Mouse (Mus musculus) embryonic facial prominence, embryonic 11.5 days (tissue): ENCODE measurements around the gene Rpain. TPM values are rescaled to one million over a fixed set of nuclear protein-coding genes. Genes with fewer than 3 reads are reported as not detected.

ENCODE experiments used
- ATAC-seq: fragments of 200-750 bp; cut with Nextera tagmentation; replicated peaks from 2 replicates; pipeline ENCODE4 v1.8.0; 2017; ENCODE audit warnings: low read depth; ENCODE audit not compliant: insufficient number of reproducible peaks, low FRiP score, low TSS enrichment
- DNase-seq: peaks from one replicate; pipeline ENCODE4 v3.0.0-alpha.2; 2015; ENCODE audit warnings: low spot score
- H3K27ac ChIP-seq: fragments of 300-500 bp; sonication (generic); replicated peaks from 2 replicates; pipeline ENCODE4 v1.5.1; 2014; ENCODE audit warnings: mild to moderate bottlenecking, low read depth, low read length, control low read depth
- H3K27me3 ChIP-seq: fragments of 300-500 bp; sonication (generic); 2 replicates; pipeline ENCODE4 v1.6.1; 2014; ENCODE audit warnings: mild to moderate bottlenecking, low read length, moderate library complexity, mixed read lengths; ENCODE audit not compliant: control insufficient read depth, insufficient read depth
- H3K36me3 ChIP-seq: fragments of 300-500 bp; sonication (generic); replicated peaks from 2 replicates; pipeline ENCODE4 v1.6.1; 2014; ENCODE audit warnings: low read depth, mild to moderate bottlenecking, low read length, moderate library complexity, mixed read lengths; ENCODE audit not compliant: control insufficient read depth, insufficient read depth
- H3K4me1 ChIP-seq: fragments of 300-500 bp; sonication (generic); 2 replicates; pipeline ENCODE4 v1.6.1; 2014; ENCODE audit warnings: low read length, mixed read lengths; ENCODE audit not compliant: control insufficient read depth, insufficient read depth
- H3K4me2 ChIP-seq: fragments of 300-500 bp; sonication (generic); 2 replicates; pipeline ENCODE4 v1.6.1; 2014; ENCODE audit warnings: low read depth, mild to moderate bottlenecking, control low read depth, low read length, moderate library complexity
- H3K4me3 ChIP-seq: fragments of 300-500 bp; sonication (generic); 2 replicates; pipeline ENCODE4 v1.5.1; 2014; ENCODE audit warnings: low read depth, low read length, control low read depth
- H3K9ac ChIP-seq: fragments of 300-500 bp; sonication (generic); replicated peaks from 2 replicates; pipeline ENCODE4 v1.6.1; 2014; ENCODE audit warnings: mild to moderate bottlenecking, control low read depth, low read length
- H3K9me3 ChIP-seq: fragments of 300-500 bp; sonication (generic); replicated peaks from 2 replicates; pipeline ENCODE4 v1.6.1; 2016; ENCODE audit warnings: mild to moderate bottlenecking, low read length, inconsistent platforms, mixed read lengths; ENCODE audit not compliant: control insufficient read depth
- WGBS: fragments of 180-500 bp; shearing (Covaris S2); extraction: QIAGEN DNeasy Blood & Tissue Kit; methylation state at CpG from one replicate; pipeline ENCODE4 v1.1.7; 2014; 5-methylcytosine and 5-hydroxymethylcytosine counted together
- polyA plus RNA-seq: library from polyadenylated mRNA; unstranded; fragments of >200 nt; fragmentation: Nextera tagmentation; extraction: Ambion mirVana; gene quantifications from 2 replicates; pipeline ENCODE4 v1.2.1, GENCODE M21; 2014

Rpain gene
- polyA plus RNA-seq: 62.5 and 82.5 TPM in 2 replicates

- WGBS: under 1% methylated on average over 43 of the region's 43 CpGs
- Histone ChIP-seq H3K27ac (peak within 1 kb of the TSS; percentile 68; the same call in 1 of the 2 replicates), H3K9me3 (no peaks in the 10 kb centered on the region), H3K36me3 (0 out of 2 replicates have a peak, but pooled peaks cover 2% of the 10 kb centered on the region), H3K4me3 (peak within 1 kb of the TSS; percentile 93), H3K27me3 (no peaks in the 10 kb centered on the region), H3K9ac (peak within 1 kb of the TSS; percentile 96), H3K4me1 (no peaks in the 10 kb centered on the region), H3K4me2 (peak within 1 kb of the TSS; percentile 66)
- ATAC-seq: peak; percentile 98
- DNase-seq: peak; percentile 97
Observed at GRCm38 (mm10) chr11:70969821-70970559, at the start of gene Rpain, which contains the start of gene Nup88. Gene Rpain, plus strand, starts transcription at chr11:70970213. Gene Nup88, minus strand, starts transcription at chr11:70969973.

GRCm38 (mm10) chr11:70931461-70931860 is 38.6 kb upstream of the Rpain start:
- Histone ChIP-seq H3K9ac (no peak overlapping the region), H3K4me1 (no peaks in the 10 kb centered on the region), H3K27ac (no peak overlapping the region), H3K27me3 (no peaks in the 10 kb centered on the region), H3K9me3 (no peaks in the 10 kb centered on the region), H3K4me3 (no peak overlapping the region), H3K4me2 (no peak overlapping the region), H3K36me3 (peaks cover 3% of the 10 kb centered on the region; the same call in 1 of the 2 replicates)
- DNase-seq (no peak), ATAC-seq (no peak)
- 90% methylated on average over 5 of the region's 5 CpGs for WGBS

DNA sequence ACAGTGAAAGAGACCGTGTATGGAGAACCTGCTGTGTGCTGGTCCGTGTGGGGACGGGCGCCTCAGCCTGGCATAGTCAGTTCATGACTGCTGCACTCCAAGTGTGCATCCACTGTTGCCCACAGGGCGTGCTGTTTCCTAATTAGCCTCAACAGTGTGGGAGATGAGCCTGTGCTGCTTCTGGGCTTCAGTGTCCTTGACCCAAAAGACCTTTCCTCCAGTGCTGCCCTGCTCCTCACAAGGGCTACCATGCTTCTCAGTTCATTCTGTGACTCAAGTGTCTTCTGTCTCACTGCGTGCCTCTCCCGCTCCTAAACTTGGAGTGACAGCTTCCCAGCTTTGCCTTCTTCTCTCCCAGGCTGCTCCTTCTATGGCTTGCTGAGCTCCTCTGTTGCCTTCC is 34.7 kb upstream of the Rpain start:
- H3K4me3 ChIP-seq: no peak overlapping the region
- no peak overlapping the region for H3K4me2 ChIP-seq
- H3K36me3 ChIP-seq: peaks cover 5% of the 10 kb centered on the region; the same call in 1 of the 2 replicates
- ATAC-seq (no peak), DNase-seq (no peak)
- H3K27me3 ChIP-seq: no peaks in the 10 kb centered on the region
- H3K9ac ChIP-seq: no peak overlapping the region
- WGBS: 91% methylated on average over 7 of the region's 7 CpGs
- no peaks in the 10 kb centered on the region for H3K9me3 ChIP-seq
- H3K4me1 ChIP-seq: no peaks in the 10 kb centered on the region
- no peak overlapping the region for H3K27ac ChIP-seq

DNA sequence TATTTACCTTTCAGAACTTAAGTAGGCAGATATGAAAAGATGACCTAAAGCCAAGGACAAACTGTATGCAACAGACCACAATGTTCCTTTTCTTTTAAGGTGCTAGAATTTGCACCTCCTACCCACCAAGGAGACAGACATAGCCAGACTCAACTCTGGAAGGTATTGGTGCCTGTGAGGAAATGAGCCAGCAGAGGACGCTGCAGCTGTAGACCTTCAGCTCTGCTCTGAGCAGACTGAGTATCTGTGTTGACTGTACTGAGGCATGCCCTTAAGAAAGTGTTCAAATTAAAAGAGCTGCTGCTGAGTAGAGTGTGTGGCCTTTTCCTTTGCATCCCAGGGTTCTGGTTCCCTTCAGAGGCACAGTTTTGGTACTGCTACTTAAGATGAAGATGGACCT is 27.4 kb upstream of the Rpain start:
- no peak overlapping the region for H3K9ac ChIP-seq
- no peak overlapping the region for H3K27ac ChIP-seq
- no peak for ATAC-seq
- peaks cover 18% of the 10 kb centered on the region for H3K36me3 ChIP-seq
- no peaks in the 10 kb centered on the region for H3K9me3 ChIP-seq
- WGBS: 64% methylated on average over 1 of the region's 1 CpGs
- no peak for DNase-seq
- no peak overlapping the region for H3K4me2 ChIP-seq
- H3K4me1 ChIP-seq: no peaks in the 10 kb centered on the region
- H3K27me3 ChIP-seq: no peaks in the 10 kb centered on the region
- H3K4me3 ChIP-seq: no peak overlapping the region

GRCm38 (mm10) chr11:70943651-70944050 is 26.4 kb upstream of the Rpain start:
- no peak overlapping the region for H3K4me3 ChIP-seq
- peaks cover 16% of the 10 kb centered on the region for H3K36me3 ChIP-seq
- no peaks in the 10 kb centered on the region for H3K4me1 ChIP-seq
- H3K9ac ChIP-seq: no peak overlapping the region
- WGBS: 96% methylated on average over 7 of the region's 7 CpGs
- H3K4me2 ChIP-seq: no peak overlapping the region
- DNase-seq (no peak), ATAC-seq (no peak)
- H3K9me3 ChIP-seq: no peaks in the 10 kb centered on the region
- no peaks in the 10 kb centered on the region for H3K27me3 ChIP-seq
- H3K27ac ChIP-seq: no peak overlapping the region

- DNase-seq (no peak), ATAC-seq (no peak)
- Histone ChIP-seq H3K36me3 (peaks cover 16% of the 10 kb centered on the region), H3K9me3 (no peaks in the 10 kb centered on the region), H3K27ac (no peak overlapping the region), H3K27me3 (no peaks in the 10 kb centered on the region), H3K4me3 (no peak overlapping the region), H3K4me1 (no peaks in the 10 kb centered on the region), H3K4me2 (no peak overlapping the region), H3K9ac (no peak overlapping the region)
- 89% methylated on average over 4 of the region's 4 CpGs for WGBS
Observed at GRCm38 (mm10) chr11:70944935-70945817, 24.8 kb upstream of the Rpain start.

DNA sequence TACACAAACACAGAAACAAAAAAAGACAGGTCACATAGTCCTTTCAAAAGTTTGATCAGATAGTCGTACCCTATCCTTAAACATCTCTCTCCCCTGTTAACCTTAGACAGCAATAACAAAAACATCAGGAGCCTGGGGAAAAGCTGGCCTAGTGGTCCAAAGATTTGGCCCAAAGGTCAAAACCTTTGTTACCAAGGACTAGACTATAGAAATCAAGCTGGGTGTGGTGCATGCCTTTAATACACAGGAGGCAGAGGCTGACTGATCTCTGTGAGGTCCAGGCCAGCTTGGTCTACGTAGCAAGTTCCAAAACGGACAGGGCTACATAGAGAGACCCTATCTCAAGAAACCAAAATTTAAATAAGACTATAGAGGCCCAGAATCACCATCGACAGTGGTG is 15.3 kb upstream of the Rpain start:
- DNase-seq: no peak
- H3K4me3 ChIP-seq: no peak overlapping the region
- H3K9me3 ChIP-seq: no peaks in the 10 kb centered on the region
- ATAC-seq: no peak
- H3K27ac ChIP-seq: no peak overlapping the region
- no peak overlapping the region for H3K9ac ChIP-seq
- H3K36me3 ChIP-seq: peaks cover 15% of the 10 kb centered on the region
- no peaks in the 10 kb centered on the region for H3K27me3 ChIP-seq
- WGBS: 87% methylated on average over 4 of the region's 4 CpGs
- H3K4me1 ChIP-seq: no peaks in the 10 kb centered on the region
- H3K4me2 ChIP-seq: no peak overlapping the region
